Mouse (Mus musculus): Measurements from ENCODE around the gene Stim2.

DNA sequence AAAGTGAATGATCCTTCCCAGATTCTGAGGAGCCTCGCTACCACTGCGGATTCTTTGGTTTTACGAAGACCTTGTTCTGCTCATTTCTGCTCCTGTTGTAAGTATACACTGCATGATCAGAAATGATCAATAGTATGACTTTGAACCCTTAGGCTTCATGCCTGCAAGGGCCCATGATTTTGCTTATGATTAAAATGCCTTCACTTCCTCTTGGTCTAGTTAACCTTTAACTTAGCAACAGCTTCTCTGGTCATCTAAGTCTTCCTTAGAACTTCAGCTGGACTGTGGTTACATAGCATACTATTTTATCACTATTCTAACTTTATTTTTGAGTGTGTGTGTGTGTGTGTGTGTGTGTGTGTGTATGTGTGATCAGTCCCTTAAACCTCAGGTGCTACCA lies 12.7 kb upstream of the Stim2 start:
- TF ChIP-seq CTCF (IDR thresholded peaks at IDR 0.05; ENCODE audit: low read depth), result no peak
- no peak for TF ChIP-seq EP300 (optimal IDR thresholded peaks at IDR 0.05)

Measured in stomach, postnatal 0 days (tissue).